Mouse (Mus musculus): ENCODE measurements around the gene Trim43b.
"Not testable (repeated sequence)": the region's sequence is repeated elsewhere in the genome, so short reads cannot be mapped to it uniquely, and the experiment has no call there.

Trim43b gene

DNA sequence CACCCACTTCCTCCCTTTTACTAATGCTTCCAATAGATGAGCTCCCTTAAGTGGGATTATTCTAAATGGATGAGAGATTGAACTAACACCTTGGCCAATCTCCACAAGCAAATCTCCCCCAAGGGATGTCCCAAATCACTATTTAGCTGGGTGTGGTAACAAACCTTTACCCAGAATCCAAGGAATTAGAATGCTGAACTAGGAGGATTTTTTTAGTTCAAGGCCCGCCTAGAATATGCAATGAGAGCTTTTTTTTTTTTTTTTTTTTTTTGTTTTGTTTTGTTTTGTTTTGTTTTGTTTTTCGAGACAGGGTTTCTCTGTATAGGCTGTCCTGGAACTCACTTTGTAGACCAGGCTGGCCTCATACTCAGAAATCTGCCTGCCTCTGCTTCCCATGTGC, at the start of gene Trim43b:
TSS of gene Trim43b (minus strand) at position 101 of the 400 bp plus-strand sequence.
- not testable (repeated sequence) for DNase-seq (ENCODE audit: low spot score)

DNA sequence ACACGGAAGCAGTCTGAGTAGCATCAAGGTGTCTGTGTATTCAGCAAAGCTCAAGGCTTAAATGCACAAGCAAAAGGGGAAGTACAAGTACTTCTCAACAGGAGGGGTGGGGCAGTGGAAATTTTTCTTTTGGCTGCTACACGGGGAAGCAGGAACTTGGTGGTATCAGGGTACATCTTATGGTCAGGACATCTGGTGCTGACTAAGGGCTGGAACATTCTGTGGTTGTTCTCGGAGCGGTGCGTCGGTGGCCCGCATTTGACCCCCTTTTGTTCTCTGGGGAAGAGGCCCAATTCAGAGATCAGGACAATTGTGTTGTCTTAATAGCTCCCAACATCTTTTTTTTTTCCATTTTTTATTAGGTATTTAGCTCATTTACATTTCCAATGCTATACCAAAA, 11.9 kb upstream of the Trim43b start:
- DNase-seq (ENCODE audit: low spot score): not testable (repeated sequence)

DNA sequence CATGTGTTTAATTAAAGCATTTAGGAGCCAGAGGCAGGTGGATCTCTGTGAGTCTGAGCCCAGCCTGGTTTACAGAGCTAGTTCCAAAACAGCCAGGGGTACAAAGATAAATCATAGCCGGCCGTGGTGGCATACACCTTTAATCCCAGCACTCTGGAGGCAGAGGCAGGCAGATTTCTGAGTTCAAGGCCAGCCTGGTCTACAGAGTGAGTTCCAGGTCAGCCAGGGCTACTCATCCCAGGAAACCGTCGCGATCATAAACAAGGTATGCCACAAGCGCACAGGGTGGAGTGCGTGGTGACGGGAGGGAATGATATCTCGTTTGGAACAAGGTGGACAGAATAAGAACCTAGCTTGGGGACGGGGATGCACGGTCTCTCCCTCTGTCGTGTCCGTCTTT, 5.9 kb downstream of the Trim43b start:
- DNase-seq (ENCODE audit: low spot score): not testable (repeated sequence)

DNA sequence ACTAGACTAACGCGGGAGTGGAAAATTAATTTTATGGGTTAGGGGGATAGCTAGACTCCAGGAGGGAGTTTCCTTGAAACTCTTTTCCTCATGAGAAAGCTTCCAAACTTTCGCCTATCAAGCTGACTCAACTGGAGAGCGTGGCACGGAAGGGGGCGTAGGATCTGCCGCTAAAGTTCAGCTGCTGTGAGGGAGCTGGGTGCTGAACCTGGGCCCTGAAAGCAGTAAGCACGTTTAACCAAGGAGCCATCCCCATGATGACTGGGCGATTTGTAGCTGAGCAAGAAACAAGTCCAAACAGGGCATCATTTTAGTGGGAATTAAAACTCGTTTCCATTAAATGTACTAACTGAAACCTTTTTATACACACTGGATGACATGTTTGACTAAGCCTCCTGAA, 13.0 kb downstream of the Trim43b start:
- DNase-seq (ENCODE audit: low spot score): not testable (repeated sequence)

DNA sequence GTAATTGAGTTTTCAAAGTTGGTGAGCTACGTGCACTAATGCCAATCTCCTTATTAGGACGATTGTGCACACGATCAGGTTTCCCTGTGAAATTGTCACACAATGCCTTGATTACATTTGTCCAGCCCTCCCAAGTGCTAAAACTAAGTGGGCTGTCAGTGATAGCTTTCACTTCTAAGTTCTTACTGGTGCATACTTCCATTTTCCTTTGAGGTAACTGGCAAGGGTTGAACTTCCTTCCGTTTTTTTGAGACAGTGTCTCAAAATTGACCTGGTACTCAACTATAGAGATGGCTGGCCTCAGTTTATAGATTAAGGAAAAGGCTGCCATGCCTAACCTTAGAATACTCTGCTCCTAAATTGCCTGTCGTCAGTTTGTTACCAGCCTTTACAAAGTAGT, 16.1 kb downstream of the Trim43b start:
- not testable (repeated sequence) for DNase-seq (ENCODE audit: low spot score)

DNA sequence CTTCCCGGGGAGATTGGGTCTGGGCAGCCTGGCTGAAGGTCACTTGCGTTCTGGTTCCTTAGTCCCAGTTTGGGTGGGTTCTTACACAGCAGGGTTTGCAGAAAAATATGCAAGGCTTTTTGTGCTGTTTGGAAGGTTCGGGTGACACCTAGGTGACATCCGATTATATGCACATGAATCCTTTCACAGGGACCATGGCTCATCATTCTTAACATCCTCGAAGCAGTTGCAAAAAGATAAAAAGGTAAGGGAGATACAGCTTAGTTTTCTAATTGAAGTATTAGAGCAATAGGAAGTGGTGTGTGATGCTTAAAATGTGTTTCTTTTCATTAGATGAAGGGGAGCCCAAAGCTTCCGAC, 25.5 kb downstream of the Trim43b start:
- DNase-seq (ENCODE audit: low spot score): not testable (repeated sequence)

DNA sequence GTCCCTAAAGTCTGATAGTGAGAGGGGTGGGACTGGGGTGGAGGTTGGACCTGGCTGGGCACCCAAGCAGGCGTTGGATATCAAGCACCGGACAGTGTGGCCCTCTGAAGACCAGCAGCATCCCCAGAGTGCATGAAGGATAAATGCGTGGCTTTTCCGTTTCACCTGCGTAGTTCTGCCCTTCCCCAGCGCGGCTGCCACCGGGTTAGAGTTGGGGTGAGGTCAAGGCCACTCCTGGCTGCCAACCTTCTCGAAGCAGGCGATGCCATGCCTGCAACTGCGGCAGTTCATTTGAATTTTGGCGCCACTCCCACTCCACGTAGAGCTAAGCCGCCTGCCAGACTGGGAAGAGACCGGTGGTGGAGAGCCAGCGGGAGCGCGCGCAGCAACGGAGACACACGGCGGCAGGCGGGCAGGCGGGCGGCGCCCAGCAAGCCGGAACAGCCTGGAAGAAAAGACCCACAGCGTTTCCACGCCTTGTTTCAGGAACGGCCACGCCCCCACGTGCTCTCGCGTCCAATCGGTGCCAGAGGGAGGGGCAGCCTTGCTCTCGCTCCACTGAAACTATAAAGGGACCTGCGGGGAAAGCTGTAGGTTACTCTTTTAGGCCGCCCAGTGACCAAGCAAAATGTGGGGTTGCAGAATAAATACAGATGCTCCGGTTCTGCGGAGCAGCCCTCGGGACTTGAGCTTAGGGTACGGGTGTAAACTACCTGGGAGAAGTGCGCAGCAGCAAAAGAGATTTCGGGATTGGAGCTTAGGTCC, 26.1 kb downstream of the Trim43b start:
- DNase-seq (ENCODE audit: low spot score): not testable (repeated sequence)
